Mouse (Mus musculus) adrenal gland, postnatal 0 days (tissue): ENCODE data around the gene 6030408B16Rik. TPM values are rescaled to one million over a fixed set of nuclear protein-coding genes. Genes with fewer than 3 reads are reported as not detected.

Experiments
- polyA plus RNA-seq: library from polyadenylated mRNA; unstranded; fragments of >200 nt; fragmentation: Nextera tagmentation; extraction: Ambion mirVana; gene quantifications from 2 replicates; pipeline ENCODE4 v1.2.1, GENCODE M21; 2015

The 6030408B16Rik gene
- polyA plus RNA-seq, result 7.3 and 18.0 TPM in 2 replicates

DNA sequence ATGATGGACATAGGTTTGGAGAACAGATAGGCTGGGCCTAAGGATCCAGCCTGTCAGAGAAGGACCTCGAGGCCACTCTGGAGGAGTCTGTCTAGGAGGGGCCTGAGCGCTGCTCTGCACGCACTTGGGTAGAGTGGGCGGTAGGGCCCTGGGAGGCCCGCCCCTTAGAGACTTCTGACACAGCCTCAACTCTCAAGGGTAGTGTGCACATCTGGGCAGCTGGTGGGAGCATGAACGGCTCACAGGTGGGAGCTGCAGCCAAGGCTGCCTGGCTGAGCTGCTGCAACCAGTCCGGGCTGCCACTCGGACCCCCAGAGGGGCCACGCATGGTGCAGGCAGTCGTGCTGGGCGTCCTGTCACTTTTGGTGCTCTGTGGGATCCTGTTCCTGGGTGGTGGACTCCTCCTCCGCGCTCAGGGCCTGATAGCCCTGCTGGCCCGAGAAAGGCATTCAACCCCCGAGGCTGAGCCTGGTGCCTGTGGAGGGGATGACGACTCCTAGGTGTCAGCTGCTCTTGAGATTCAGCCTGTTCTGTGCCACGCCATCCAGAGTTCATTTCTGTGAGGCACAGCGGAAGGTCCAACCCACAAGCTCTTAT lies at the start of gene 6030408B16Rik:
6030408B16Rik (plus strand) TSS at position 188 of the 597 bp plus-strand sequence.

DNA sequence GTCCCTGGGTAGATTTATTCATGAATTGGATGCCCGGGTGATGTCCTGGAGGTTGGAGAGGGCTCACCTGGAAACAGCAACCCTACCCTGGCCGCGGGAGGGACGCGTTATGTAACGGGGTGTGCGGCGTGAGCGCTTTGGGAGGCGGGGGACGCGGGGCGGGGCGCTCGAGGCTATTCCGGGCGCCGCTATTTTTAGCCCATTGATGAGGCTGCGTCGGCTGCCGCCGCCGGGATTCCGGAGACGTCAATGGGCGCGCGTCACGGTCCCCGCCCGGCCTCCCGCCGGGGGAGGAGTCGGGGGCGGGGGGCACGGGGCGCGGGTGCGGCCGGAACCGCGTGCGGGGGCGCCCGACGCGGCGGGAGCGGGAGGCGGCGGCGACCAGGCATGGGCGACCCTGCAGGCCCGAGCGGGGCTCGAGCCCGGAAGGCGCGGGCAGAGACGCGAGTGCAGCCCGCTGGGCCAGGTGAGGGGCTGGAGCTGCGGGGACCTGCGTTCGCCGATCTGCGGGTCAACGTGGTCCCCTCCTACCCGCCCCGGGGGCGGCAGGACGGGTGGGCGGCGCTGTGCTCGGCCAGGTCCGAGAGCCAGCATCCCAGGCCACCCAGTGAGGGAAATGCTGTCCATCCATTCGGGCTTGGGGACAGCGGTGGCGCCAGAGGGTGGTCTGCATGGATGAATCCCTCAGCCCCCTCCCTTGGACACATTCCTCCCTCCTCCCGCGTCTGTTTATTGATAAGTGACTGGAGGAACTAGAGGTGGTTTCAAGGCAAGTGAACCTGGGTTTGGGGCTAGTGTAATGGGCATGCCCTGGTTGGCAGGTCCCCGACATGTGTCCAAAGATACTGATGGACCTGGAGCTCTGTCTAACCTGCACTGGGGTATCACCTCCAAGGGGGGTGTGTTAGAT lies 38.9 kb upstream of the 6030408B16Rik start, which contains the start of gene Nr4a1:
Nr4a1 (plus strand) TSS at position 384 of the 910 bp plus-strand sequence.

DNA sequence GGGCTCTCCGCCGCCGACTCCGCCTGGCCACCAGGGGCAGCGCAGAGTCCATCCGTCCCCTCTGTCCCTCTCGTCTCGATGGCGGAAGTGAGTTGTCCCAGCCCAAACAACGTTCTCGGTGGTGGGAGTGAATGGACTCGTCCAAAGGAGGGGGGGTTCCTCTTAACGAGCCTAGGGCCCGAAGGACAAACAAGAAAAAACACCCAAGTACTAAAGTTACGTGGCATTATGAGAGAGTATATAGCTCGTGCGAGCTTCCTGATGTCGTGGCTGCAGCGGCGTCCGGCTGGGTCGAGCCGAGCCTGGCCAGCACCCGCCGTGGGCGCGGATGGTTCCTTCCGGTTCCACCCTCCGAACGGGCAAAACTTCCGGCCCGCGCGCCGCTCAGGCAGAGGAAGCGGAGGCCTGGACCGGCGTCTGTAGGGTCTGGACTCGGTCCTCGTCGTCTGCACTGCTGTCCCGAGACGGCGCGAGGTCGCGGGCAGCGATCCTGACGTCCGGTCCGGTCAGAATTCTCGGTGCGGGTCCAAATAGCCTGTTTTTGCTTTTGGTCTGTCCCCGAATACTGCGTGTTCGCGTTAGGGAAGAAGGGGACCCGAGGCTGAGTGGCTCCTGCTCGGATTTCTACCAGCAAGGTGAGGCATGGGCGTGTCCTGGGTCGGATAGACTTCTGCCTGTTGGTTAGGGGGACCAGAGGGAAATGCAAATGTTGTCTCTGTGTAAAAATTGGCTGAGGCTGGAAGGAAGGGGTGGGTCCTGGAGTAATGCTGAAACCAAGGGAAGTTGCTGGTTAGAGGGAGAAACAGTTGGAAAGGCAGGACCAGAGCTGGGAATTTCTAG lies 8.9 kb upstream of the 6030408B16Rik start, which contains the start of gene Atg101:
Atg101 (plus strand) TSS at position 362 of the 840 bp plus-strand sequence.

Other genes with a start within 250 kb of the 6030408B16Rik start
- gene Gm47841, start 245.8 kb upstream of the 6030408B16Rik start, polyA plus RNA-seq, result 0.17 TPM in 1 of 2 replicates, not detected in the other
- gene Fignl2, start 214.6 kb upstream of the 6030408B16Rik start, polyA plus RNA-seq, result 0.20 and 0.39 TPM in 2 replicates
- 0.12 TPM in 1 of 2 replicates, not detected in the other for gene Ankrd33, start 177.5 kb upstream of the 6030408B16Rik start, polyA plus RNA-seq
- gene Acvrl1, start 164.7 kb upstream of the 6030408B16Rik start, polyA plus RNA-seq, result 12.3 and 14.4 TPM in 2 replicates
- gene Acvr1b, start 119.1 kb upstream of the 6030408B16Rik start, polyA plus RNA-seq, result 3.5 and 3.7 TPM in 2 replicates
- gene Grasp, start 69.0 kb upstream of the 6030408B16Rik start, polyA plus RNA-seq, result 8.4 and 9.1 TPM in 2 replicates
- gene Nr4a1, start 38.9 kb upstream of the 6030408B16Rik start, polyA plus RNA-seq, result 15.7 and 19.6 TPM in 2 replicates
- gene Atg101, start 8.9 kb upstream of the 6030408B16Rik start, polyA plus RNA-seq, result 78.4 and 85.0 TPM in 2 replicates
- 0.51 and 0.54 TPM in 2 replicates for gene Krt80, start 77.0 kb downstream of the 6030408B16Rik start, polyA plus RNA-seq
- gene Krt7, start 117.8 kb downstream of the 6030408B16Rik start, polyA plus RNA-seq, result 16.2 and 18.6 TPM in 2 replicates
- not detected in 2 replicates for gene Krt87, start 145.6 kb downstream of the 6030408B16Rik start, polyA plus RNA-seq
- gene Krt88, start 154.5 kb downstream of the 6030408B16Rik start, polyA plus RNA-seq, result not detected in 2 replicates
- gene Krt81, start 170.5 kb downstream of the 6030408B16Rik start, polyA plus RNA-seq, result not detected in 2 replicates
- 0.14 TPM in 1 of 2 replicates, not detected in the other for gene Krt86, start 180.3 kb downstream of the 6030408B16Rik start, polyA plus RNA-seq
- gene Krt83, start 198.3 kb downstream of the 6030408B16Rik start, polyA plus RNA-seq, result not detected in 2 replicates
- gene Gm49425, start 224.0 kb downstream of the 6030408B16Rik start, polyA plus RNA-seq, result not detected in 2 replicates
- not detected in 2 replicates for gene Krt84, start 239.6 kb downstream of the 6030408B16Rik start, polyA plus RNA-seq